Mouse (Mus musculus) limb, embryonic 10.5 days (tissue): ENCODE results near the gene Nhsl2. TPM values are rescaled to one million over a fixed set of nuclear protein-coding genes. Genes with fewer than 3 reads are reported as not detected.

Source experiments
- DNase-seq: peaks from one replicate; pipeline ENCODE4 v3.0.0-alpha.2; 2017; ENCODE audit warnings: low spot score
- H3K27ac ChIP-seq: fragments of 300-500 bp; sonication (generic); 2 replicates; pipeline ENCODE4 v1.5.1; 2016; ENCODE audit warnings: mild to moderate bottlenecking
- H3K27me3 ChIP-seq: fragments of 300-500 bp; sonication (generic); 2 replicates; pipeline ENCODE4 v1.6.1; 2016; ENCODE audit warnings: low read depth, mild to moderate bottlenecking; ENCODE audit not compliant: poor library complexity, severe bottlenecking
- H3K36me3 ChIP-seq: fragments of 300-500 bp; sonication (generic); 2 replicates; pipeline ENCODE4 v1.6.1; 2016; ENCODE audit warnings: mild to moderate bottlenecking, moderate library complexity
- H3K4me1 ChIP-seq: fragments of 300-500 bp; sonication (generic); 2 replicates; pipeline ENCODE4 v1.6.1; 2016
- H3K4me3 ChIP-seq: fragments of 300-500 bp; sonication (generic); 2 replicates; pipeline ENCODE4 v1.5.1; 2016; ENCODE audit warnings: mild to moderate bottlenecking, moderate library complexity
- H3K9me3 ChIP-seq: fragments of 300-500 bp; sonication (generic); replicated peaks from 2 replicates; pipeline ENCODE4 v1.6.1; 2016; ENCODE audit warnings: mild to moderate bottlenecking
- WGBS: fragments of 180-500 bp; shearing (Covaris S2); methylation state at CpG from one replicate; pipeline ENCODE4 v1.1.7; 2016; 5-methylcytosine and 5-hydroxymethylcytosine counted together
- polyA plus RNA-seq: library from polyadenylated mRNA; unstranded; fragments of >200 nt; fragmentation: Nextera tagmentation; extraction: Ambion mirVana; gene quantifications from 2 replicates; pipeline ENCODE4 v1.2.1, GENCODE M21; 2016

Gene Nhsl2
- polyA plus RNA-seq, 1 experiment from 2014 or later: 21.4 TPM

DNA sequence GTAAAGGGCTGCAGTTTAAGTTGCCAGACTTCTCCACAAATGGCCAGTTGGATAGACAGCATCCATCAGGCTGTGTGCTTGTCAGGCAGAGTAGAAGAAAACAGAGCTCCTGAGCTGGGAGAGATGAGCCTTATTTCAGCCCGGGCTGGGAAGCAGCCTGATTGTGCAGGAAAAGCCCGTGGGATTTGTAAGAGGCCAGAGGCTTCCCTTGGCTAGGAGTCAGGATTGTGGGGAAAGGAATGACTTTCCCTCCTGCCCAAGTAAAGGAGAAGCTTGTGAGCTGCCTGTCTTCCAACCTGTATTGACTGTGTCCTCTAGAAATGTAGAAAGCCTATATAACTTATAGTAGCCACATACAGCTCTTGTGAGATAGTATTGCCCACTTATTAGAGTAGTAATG is 27.0 kb downstream of the Nhsl2 start:
- no peak overlapping the region for H3K27ac ChIP-seq
- peaks cover 89% of the 10 kb centered on the region for H3K27me3 ChIP-seq
- no peaks in the 10 kb centered on the region for H3K9me3 ChIP-seq
- H3K36me3 ChIP-seq: no peaks in the 10 kb centered on the region
- 0 out of 2 replicates have a peak, but pooled peaks cover 4% of the 10 kb centered on the region for H3K4me1 ChIP-seq
- 41% methylated on average over 2 of the region's 2 CpGs for WGBS
- DNase-seq: no peak
- no peak overlapping the region for H3K4me3 ChIP-seq

DNA sequence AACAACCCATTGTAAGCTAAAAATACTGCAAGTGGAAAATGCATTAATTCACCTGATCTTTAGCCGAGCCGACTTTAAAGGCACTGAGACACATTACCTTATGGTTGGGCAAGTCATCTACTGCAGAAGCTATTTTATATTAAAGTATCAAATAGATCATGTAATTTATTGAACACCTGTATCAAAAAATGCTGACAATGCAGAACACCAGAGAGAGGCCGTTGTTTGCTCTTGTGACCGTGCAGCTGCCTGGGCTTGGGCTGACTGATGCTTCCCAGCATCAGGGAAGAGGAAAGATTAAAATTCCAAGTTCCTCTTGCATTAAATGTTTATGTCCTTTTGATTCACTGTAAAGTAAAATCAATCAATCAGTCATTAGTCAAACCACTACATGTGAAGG is 28.7 kb downstream of the Nhsl2 start:
- H3K4me1 ChIP-seq: peaks cover 10% of the 10 kb centered on the region; the same call in 1 of the 2 replicates

DNA sequence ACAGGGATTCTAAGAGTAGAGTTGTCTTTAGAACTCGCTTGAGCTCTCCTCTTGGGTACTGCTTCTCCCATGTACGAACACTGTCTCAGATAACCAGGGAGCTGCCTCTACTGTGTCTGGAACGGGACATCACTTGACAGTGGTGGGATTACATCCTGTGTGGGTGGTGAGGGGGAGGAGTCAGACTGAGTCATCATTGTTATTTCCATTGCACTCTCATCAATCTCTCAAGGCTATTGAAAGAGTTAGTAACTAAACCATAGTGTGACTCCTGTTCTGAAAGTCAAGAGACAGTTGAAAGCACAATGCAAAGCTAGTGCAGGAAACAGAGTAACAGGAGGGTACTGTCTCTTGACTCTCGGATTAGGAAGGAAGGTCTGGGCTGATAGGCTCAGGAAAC is 29.4 kb downstream of the Nhsl2 start:
- no peak for DNase-seq
- 71% methylated on average over 4 of the region's 4 CpGs for WGBS
- Histone ChIP-seq H3K27me3 (peaks cover 97% of the 10 kb centered on the region), H3K27ac (no peak overlapping the region), H3K4me1 (peaks cover 10% of the 10 kb centered on the region; the same call in 1 of the 2 replicates), H3K9me3 (no peaks in the 10 kb centered on the region), H3K36me3 (no peaks in the 10 kb centered on the region), H3K4me3 (no peak overlapping the region)

More for the DNA sequence above, 28.7 kb downstream of the Nhsl2 start:
- no peak overlapping the region for H3K4me3 ChIP-seq
- H3K27me3 ChIP-seq: peaks cover 97% of the 10 kb centered on the region
- no peaks in the 10 kb centered on the region for H3K36me3 ChIP-seq
- no peak overlapping the region for H3K27ac ChIP-seq
- 89% methylated on average over 4 of the region's 4 CpGs for WGBS
- no peak for DNase-seq
- H3K9me3 ChIP-seq: no peaks in the 10 kb centered on the region

DNA sequence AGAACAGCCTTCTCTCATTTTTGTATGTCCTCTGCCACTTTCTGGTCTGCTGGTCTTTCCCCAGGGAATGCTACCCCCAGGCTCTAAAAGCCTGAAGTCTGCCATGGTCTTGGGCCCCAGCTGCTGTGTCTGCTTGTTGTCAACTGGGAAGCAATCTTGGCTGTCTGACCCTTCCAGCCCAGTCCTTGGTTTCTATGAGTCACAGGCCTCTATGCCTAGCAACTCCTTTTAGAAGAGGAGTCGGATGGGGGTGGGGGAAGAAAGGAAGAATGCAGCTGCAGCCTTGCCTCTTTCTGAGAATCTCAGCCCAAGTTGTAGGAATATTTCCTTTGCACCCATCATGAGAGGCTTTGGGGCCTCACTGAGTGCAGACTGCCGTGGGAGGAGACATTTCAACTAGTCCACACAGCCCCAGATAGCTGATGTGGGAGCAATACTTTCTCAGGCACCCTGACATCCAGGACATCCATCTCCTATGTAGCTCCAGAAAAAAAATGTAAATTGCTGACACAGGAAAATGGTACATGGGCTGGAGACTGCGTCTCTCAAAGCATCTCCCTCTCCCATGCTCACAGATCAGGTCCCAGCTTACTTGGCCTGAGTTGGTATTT is 33.1 kb downstream of the Nhsl2 start:
- H3K36me3 ChIP-seq: no peaks in the 10 kb centered on the region
- no peak overlapping the region for H3K4me3 ChIP-seq
- peaks cover 99% of the 10 kb centered on the region for H3K27me3 ChIP-seq
- no peaks in the 10 kb centered on the region for H3K9me3 ChIP-seq
- H3K27ac ChIP-seq: no peak overlapping the region
- H3K4me1 ChIP-seq: peaks cover 6% of the 10 kb centered on the region; the same call in 1 of the 2 replicates
- no peak for DNase-seq
- WGBS: 39% methylated on average over 3 of the region's 3 CpGs

DNA sequence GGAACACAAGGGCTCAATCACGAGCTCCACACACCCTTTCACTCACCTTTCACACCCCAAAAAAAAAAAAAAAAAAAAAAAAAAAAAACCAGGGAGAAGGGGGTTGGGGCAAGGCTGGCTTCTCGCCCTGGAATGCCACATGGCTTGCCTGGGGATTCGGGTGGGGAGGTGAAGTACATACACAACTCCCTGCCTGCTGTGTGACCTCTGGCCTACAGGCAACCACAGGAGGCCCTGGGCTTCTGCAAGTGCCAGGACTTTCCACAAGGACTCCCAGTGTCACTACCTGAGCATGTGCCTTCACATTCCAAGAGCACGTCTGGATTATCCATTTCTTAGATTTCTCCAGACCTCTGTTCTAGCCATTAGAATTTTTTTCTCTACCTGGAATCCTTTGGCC is 40.2 kb downstream of the Nhsl2 start:
- no peaks in the 10 kb centered on the region for H3K9me3 ChIP-seq
- H3K36me3 ChIP-seq: no peaks in the 10 kb centered on the region
- no peak for DNase-seq
- H3K27me3 ChIP-seq: peaks cover 97% of the 10 kb centered on the region
- 27% methylated on average over 4 of the region's 4 CpGs for WGBS
- peaks cover 7% of the 10 kb centered on the region; the same call in 1 of the 2 replicates for H3K4me1 ChIP-seq
- no peak overlapping the region for H3K4me3 ChIP-seq
- no peak overlapping the region for H3K27ac ChIP-seq

DNA sequence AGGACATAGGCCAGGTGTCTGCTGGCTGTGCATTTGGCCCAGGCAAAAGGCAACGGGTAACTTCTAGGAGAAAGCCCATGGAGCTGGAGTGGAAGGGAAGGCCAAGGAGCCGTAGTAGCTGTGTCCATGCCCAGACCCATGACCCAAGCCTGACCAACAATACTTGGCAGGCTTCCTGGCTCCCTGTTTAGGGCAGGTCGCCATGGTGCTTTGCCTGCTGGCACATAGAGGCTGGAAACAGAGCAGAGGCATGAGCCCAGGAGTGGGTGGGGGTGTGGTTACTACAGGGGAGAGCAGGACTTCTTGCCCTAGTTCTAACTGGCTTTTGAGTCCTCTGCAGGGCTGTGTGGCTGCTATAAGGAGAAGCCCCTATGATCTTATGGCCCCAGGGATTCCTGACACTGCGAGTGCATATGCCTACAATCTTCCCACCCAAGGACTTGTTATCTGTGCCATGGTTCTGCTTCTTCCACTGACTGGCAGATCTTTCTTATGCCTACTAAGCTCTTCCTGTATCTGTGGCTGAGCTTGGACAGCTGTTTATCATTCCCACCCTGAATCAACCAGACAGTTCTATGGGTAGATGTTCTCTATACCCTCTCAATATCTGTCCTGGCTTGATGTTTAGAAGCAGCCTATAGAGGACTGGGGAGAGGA is 40.8 kb downstream of the Nhsl2 start:
- Histone ChIP-seq H3K27me3 (peaks cover 97% of the 10 kb centered on the region), H3K36me3 (no peaks in the 10 kb centered on the region), H3K4me3 (no peak overlapping the region), H3K9me3 (no peaks in the 10 kb centered on the region), H3K27ac (no peak overlapping the region), H3K4me1 (peaks cover 7% of the 10 kb centered on the region; the same call in 1 of the 2 replicates)
- no peak for DNase-seq
- 90% methylated on average over 4 of the region's 4 CpGs for WGBS

DNA sequence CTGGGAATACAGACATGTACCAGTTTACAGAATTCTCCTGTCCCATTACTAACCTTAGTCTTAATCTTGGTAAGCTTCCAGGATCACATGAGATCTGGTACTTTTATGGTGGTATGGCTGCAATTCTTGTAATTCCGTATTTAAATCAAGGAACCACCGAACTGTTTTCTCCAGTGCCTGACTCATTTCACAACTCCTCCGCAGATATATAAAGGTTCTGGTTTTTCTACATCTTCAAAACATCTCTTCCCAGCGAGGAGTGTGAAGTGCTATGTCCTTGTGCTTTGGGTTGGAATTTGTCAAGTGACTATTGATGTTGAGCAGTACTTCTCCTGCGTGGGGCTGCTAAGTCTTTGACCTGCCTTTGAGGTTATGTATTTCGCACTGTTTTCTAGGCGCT is 44.6 kb downstream of the Nhsl2 start:
- no peaks in the 10 kb centered on the region for H3K9me3 ChIP-seq
- H3K36me3 ChIP-seq: no peaks in the 10 kb centered on the region
- peaks cover 7% of the 10 kb centered on the region; the same call in 1 of the 2 replicates for H3K4me1 ChIP-seq
- 85% methylated on average over 7 of the region's 7 CpGs for WGBS
- H3K4me3 ChIP-seq: no peak overlapping the region
- DNase-seq: no peak
- no peak overlapping the region for H3K27ac ChIP-seq
- peaks cover 99% of the 10 kb centered on the region for H3K27me3 ChIP-seq

DNA sequence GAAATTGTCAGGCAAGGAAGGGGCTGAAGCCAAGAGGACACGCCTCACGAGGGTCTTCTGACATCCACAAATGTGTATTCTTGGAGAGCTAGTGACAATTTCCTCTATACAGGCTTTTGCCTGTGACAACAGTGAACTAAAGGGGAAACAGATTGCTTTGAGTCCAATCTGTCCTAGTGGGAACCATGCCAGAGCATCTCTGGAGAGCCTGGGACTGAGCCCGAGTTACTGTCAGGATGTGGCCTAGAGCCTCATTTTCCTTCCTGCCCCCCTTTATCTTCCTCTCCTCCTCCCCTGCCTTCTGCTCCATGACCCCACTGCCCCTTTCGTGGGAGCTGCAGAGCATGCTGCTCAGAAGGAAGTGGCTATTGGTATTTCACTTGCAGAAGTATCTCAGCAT is 49.2 kb downstream of the Nhsl2 start:
- Histone ChIP-seq H3K4me1 (peaks cover 7% of the 10 kb centered on the region; the same call in 1 of the 2 replicates), H3K36me3 (no peaks in the 10 kb centered on the region), H3K27ac (no peak overlapping the region), H3K4me3 (no peak overlapping the region), H3K27me3 (peaks cover 100% of the 10 kb centered on the region), H3K9me3 (no peaks in the 10 kb centered on the region)
- 61% methylated on average over 4 of the region's 4 CpGs for WGBS
- no peak for DNase-seq

DNA sequence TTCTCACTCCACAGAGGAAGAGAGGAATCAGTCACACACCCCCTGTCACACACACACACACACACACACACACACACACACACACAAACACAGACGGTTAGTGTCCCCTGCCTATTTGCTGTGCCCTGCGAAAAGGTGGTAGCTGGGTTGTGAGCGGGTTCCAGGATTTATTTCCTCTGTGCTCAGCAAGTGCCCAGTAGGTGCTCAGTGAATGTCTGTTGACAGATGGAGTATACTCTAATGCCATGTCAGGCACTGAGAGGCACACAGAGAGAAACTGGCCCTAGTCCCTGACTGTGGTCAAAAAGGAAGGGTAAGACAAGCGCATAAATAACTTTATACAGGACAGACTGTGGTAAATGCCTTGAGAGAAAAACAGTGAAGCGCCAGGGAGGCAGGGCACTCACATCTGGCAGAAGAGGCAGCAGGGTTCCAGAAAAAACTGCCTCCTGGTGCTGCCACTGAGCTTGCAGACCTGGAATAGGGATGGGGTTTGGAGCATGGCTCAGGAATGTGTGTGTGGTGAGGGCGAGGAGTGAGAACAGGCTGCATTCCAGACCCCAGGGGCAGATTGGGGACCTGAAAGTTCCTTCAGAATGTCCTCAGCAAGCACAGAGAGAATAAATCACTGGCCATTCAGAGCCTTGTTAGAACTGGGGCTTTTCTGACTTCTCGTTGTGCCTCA is 52.8 kb downstream of the Nhsl2 start:
- Histone ChIP-seq H3K4me1 (peaks cover 7% of the 10 kb centered on the region; the same call in 1 of the 2 replicates), H3K9me3 (no peaks in the 10 kb centered on the region), H3K4me3 (no peak overlapping the region), H3K27me3 (peaks cover 91% of the 10 kb centered on the region), H3K36me3 (no peaks in the 10 kb centered on the region), H3K27ac (no peak overlapping the region)
- 72% methylated on average over 7 of the region's 7 CpGs for WGBS
- DNase-seq: no peak

DNA sequence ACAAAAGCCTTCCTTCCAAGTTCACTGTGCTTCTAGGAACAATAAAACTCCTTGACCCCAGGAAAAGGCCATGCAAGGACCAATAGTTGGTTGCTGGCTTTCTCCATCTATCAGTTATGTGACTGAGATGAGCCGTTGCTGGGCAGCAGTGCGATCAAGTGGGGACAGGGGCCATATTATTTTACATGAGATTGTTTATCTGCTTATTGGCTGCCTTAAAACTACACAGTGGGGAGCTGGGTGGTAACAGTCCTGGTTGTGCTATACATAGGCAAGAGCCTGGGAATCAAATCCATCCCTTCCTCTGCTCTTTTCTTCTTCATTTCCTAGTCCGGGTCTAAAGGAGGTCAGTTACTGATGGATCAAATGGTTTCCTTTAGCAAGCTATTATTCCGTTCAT is 53.4 kb downstream of the Nhsl2 start:
- 88% methylated on average over 4 of the region's 4 CpGs for WGBS
- peaks cover 91% of the 10 kb centered on the region for H3K27me3 ChIP-seq
- no peaks in the 10 kb centered on the region for H3K36me3 ChIP-seq
- H3K9me3 ChIP-seq: no peaks in the 10 kb centered on the region
- H3K4me1 ChIP-seq: peaks cover 7% of the 10 kb centered on the region; the same call in 1 of the 2 replicates
- no peak for DNase-seq
- H3K27ac ChIP-seq: no peak overlapping the region
- H3K4me3 ChIP-seq: no peak overlapping the region

DNA sequence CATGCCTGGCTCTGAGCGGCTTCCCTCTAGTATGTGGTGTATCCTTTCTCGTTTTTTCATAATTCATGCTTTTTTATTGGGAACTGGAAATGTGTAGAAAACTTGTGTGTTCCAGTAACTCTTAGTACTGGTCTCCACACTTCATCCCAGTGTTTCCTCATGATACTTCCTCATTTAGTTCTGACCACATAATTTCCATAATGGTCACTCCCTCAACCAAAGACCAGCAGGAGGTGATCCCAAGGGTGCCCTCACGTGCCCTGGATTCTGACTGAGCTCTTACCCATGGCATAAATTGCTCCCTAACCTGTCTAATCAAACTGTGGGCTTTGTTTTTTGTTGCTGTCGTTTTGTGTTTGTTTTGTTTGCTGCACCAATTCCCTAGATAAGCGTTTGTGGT is 58.1 kb downstream of the Nhsl2 start:
- Histone ChIP-seq H3K9me3 (no peaks in the 10 kb centered on the region), H3K27me3 (peaks cover 85% of the 10 kb centered on the region), H3K36me3 (no peaks in the 10 kb centered on the region), H3K27ac (no peak overlapping the region), H3K4me3 (no peak overlapping the region), H3K4me1 (no peaks in the 10 kb centered on the region; the same call in 1 of the 2 replicates)
- DNase-seq: no peak
- WGBS: 68% methylated on average over 5 of the region's 5 CpGs

DNA sequence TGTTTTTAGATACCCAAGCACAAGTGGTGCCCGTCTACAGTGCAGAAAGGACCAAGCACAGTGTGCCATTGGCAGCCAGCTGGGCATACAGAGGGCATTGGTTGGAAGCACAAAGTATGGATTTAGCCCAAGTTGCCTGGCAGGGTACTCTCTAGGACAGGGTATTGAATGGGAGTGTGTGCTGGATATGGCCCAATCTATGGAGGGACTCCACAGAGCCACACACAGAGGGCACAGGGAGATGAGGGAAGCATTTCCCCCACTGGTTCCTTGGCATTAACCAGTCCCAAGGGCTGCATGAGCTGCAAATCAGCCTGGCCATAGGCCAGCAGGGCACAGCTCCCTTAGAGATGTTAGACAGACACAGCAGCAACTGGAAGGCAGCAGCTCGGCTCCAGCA is 79.9 kb downstream of the Nhsl2 start:
- 87% methylated on average over 2 of the region's 2 CpGs for WGBS
- H3K36me3 ChIP-seq: no peaks in the 10 kb centered on the region
- peaks cover 85% of the 10 kb centered on the region for H3K27me3 ChIP-seq
- H3K27ac ChIP-seq: no peak overlapping the region
- no peaks in the 10 kb centered on the region for H3K9me3 ChIP-seq
- H3K4me1 ChIP-seq: no peaks in the 10 kb centered on the region
- DNase-seq: no peak
- H3K4me3 ChIP-seq: no peak overlapping the region

DNA sequence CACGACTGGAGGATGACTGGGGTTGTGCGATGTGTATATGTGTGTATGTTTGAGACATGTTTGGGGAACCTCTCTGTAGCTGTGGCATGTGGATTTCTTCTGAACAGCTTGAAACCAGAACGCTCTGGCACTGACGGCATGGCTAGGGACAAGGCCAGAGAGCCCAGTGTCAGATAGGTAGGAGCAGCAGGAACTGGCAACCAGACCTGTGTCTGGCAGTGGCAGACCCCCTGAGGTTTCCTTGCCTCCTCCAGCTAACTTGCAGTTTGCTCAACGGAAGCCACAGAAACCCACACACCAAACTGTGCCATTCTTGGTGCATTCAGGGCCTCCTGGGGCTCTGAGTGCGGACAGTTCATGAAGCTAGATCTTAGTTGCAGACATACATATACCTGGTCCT is 81.1 kb downstream of the Nhsl2 start:
- no peak overlapping the region for H3K4me3 ChIP-seq
- no peak for DNase-seq
- H3K27me3 ChIP-seq: peaks cover 90% of the 10 kb centered on the region
- H3K36me3 ChIP-seq: no peaks in the 10 kb centered on the region
- no peaks in the 10 kb centered on the region; the same call in 1 of the 2 replicates for H3K4me1 ChIP-seq
- H3K27ac ChIP-seq: no peak overlapping the region
- WGBS: 90% methylated on average over 6 of the region's 6 CpGs
- H3K9me3 ChIP-seq: no peaks in the 10 kb centered on the region
